Comparison of ENCODE assay signal across 8 mouse cellular contexts in genomic region chr14:47188848-47189634, GRCm38 (mm10). TPM values are rescaled to one million over a fixed set of nuclear protein-coding genes. Genes with fewer than 3 reads are reported as not detected.
DNase-seq lines count a peak whose midpoint lies in the region; ATAC-seq and TF ChIP-seq lines count a peak whose summit lies in the region.

Gene Gch1 (minus strand): TSS chr14:47189413.

- peak; percentile 92 for DNase-seq in A20 (ENCODE audit: low read depth, low spot score)
- peak; percentile 85 for DNase-seq in brain, embryonic 14.5 days (ENCODE audit: low read depth)
- peak; percentile 89 for DNase-seq in kidney, postnatal 14 days
- peak; percentile 87 for DNase-seq in naive thymus-derived CD4-positive, alpha-beta T cell, adult 2 months (ENCODE audit: low read depth)

- H3K27ac ChIP-seq in heart, embryonic 13.5 days (replicated peaks): peak within 1 kb of the TSS; percentile 41
- H3K27ac ChIP-seq in liver, embryonic 12.5 days: peak within 1 kb of the TSS; percentile 72
- no peak within 1 kb of the TSS for H3K27ac ChIP-seq in stomach, embryonic 14.5 days (ENCODE audit: low read length)

- peak within 1 kb of the TSS; percentile 81 for H3K4me3 ChIP-seq in erythroblast, embryonic 14.5 days (replicated peaks)
- peak within 1 kb of the TSS; percentile 72 for H3K4me3 ChIP-seq in heart, embryonic 13.5 days
- peak within 1 kb of the TSS; percentile 69 for H3K4me3 ChIP-seq in liver, embryonic 12.5 days
- H3K4me3 ChIP-seq in stomach, embryonic 14.5 days (ENCODE audit: low read depth, low read length): peak within 1 kb of the TSS; percentile 55

- no peak for TF ChIP-seq POLR2A in brain, embryonic 14.5 days (IDR thresholded peaks at IDR 0.05; ENCODE audit: borderline replicate concordance, extremely low read depth, insufficient read depth, insufficient read length, poor library complexity, severe bottlenecking)

- no peaks in the 10 kb centered on the region for H3K9me3 ChIP-seq in erythroblast, embryonic 14.5 days (ENCODE audit: control insufficient read depth, low read length)
- H3K9me3 ChIP-seq in heart, embryonic 13.5 days: no peaks in the 10 kb centered on the region
- no peaks in the 10 kb centered on the region for H3K9me3 ChIP-seq in liver, embryonic 12.5 days (replicated peaks)
- no peaks in the 10 kb centered on the region for H3K9me3 ChIP-seq in stomach, embryonic 14.5 days (ENCODE audit: control insufficient read depth, low read depth, low read length)

- TF ChIP-seq CTCF in brain, embryonic 14.5 days (IDR thresholded peaks at IDR 0.05; ENCODE audit: borderline replicate concordance, extremely low read depth, insufficient read depth, insufficient read length): peak; percentile 26; the same call in 1 of the 2 replicates

- WGBS in heart, embryonic 13.5 days: under 1% methylated on average over 68 of the region's 68 CpGs
- under 1% methylated on average over 62 of the region's 68 CpGs for WGBS in liver, embryonic 12.5 days (ENCODE audit: insufficient replicate concordance)
- under 1% methylated on average over 67 of the region's 68 CpGs for WGBS in stomach, embryonic 14.5 days

- H3K4me1 ChIP-seq in erythroblast, embryonic 14.5 days (ENCODE audit: control insufficient read depth): peaks cover 29% of the 10 kb centered on the region
- peaks cover 12% of the 10 kb centered on the region for H3K4me1 ChIP-seq in heart, embryonic 13.5 days
- H3K4me1 ChIP-seq in liver, embryonic 12.5 days: peaks cover 34% of the 10 kb centered on the region
- H3K4me1 ChIP-seq in stomach, embryonic 14.5 days (ENCODE audit: control insufficient read depth, insufficient read depth, low read length): 0 out of 2 replicates have a peak, but pooled peaks cover 6% of the 10 kb centered on the region

- peak within 1 kb of the TSS; percentile 99 for H3K4me2 ChIP-seq in heart, embryonic 13.5 days
- peak within 1 kb of the TSS; percentile 95 for H3K4me2 ChIP-seq in liver, embryonic 12.5 days
- peak within 1 kb of the TSS; percentile 84 for H3K4me2 ChIP-seq in stomach, embryonic 14.5 days (replicated peaks; ENCODE audit: low read depth, low read length)

- H3K27me3 ChIP-seq in erythroblast, embryonic 14.5 days (ENCODE audit: control insufficient read depth): peaks cover 29% of the 10 kb centered on the region
- H3K27me3 ChIP-seq in heart, embryonic 13.5 days (replicated peaks): peaks cover 22% of the 10 kb centered on the region
- peaks cover 19% of the 10 kb centered on the region for H3K27me3 ChIP-seq in liver, embryonic 12.5 days (replicated peaks)
- 0 out of 2 replicates have a peak, but pooled peaks cover 4% of the 10 kb centered on the region for H3K27me3 ChIP-seq in stomach, embryonic 14.5 days (ENCODE audit: control insufficient read depth, insufficient read depth, low read length)

- peak within 1 kb of the TSS; percentile 82 for H3K9ac ChIP-seq in heart, embryonic 13.5 days
- peak within 1 kb of the TSS; percentile 77 for H3K9ac ChIP-seq in liver, embryonic 12.5 days
- peak within 1 kb of the TSS; percentile 11 for H3K9ac ChIP-seq in stomach, embryonic 14.5 days (replicated peaks; ENCODE audit: low read depth, low read length)

- H3K36me3 ChIP-seq in erythroblast, embryonic 14.5 days (ENCODE audit: control insufficient read depth): no peaks in the 10 kb centered on the region
- no peaks in the 10 kb centered on the region for H3K36me3 ChIP-seq in heart, embryonic 13.5 days
- H3K36me3 ChIP-seq in liver, embryonic 12.5 days: no peaks in the 10 kb centered on the region
- no peaks in the 10 kb centered on the region for H3K36me3 ChIP-seq in stomach, embryonic 14.5 days (ENCODE audit: control insufficient read depth, insufficient read depth, low read length)

- peak; percentile 82 for ATAC-seq in heart, embryonic 13.5 days (ENCODE audit: extremely low read depth, insufficient number of reproducible peaks, low FRiP score, low TSS enrichment)
- peak; percentile 92 for ATAC-seq in liver, embryonic 12.5 days
- ATAC-seq in stomach, embryonic 14.5 days (ENCODE audit: insufficient number of reproducible peaks, insufficient read depth, low FRiP score, low read depth): peak; percentile 88

RNA-seq across cellular contexts. Expression of gene Gch1, which starts in this region (rescaled TPM):
- polyA plus RNA-seq in brain, embryonic 14.5 days (2012; rRNA removed): 3.0 and 3.4 TPM in 2 replicates
- 2.3 and 2.4 TPM in 2 replicates for polyA plus RNA-seq in erythroblast, embryonic 14.5 days (2012)
- 5.4 and 5.5 TPM in 2 replicates for polyA plus RNA-seq in heart, embryonic 13.5 days (2015; fragmentation: Nextera tagmentation; extraction: Ambion mirVana)
- polyA plus RNA-seq in liver, embryonic 12.5 days (2016; fragmentation: Nextera tagmentation; extraction: Ambion mirVana): 3.4 and 3.7 TPM in 2 replicates
- polyA plus RNA-seq in stomach, embryonic 14.5 days (2014; fragmentation: Nextera tagmentation; extraction: Ambion mirVana): 4.5 and 5.2 TPM in 2 replicates

Comparison
In these comparisons a context has a peak if more than half of its experiments do, and no peak if none do; other contexts are left out.
1. H3K9ac ChIP-seq: peak in every context shown above with its lines; median percentile 82 in heart, embryonic 13.5 days; 77 in liver, embryonic 12.5 days; 11 in stomach, embryonic 14.5 days.